Mouse (Mus musculus): ENCODE measurements around the gene Ptpn6. TPM values are rescaled to one million over a fixed set of nuclear protein-coding genes. Genes with fewer than 3 reads are reported as not detected.
A peak's percentile ranks its signal among the peaks of the same experiment; 100 is the strongest.

The Ptpn6 gene
- total RNA-seq, 2 experiments from 2014 or later: 3.8 to 5.7 TPM

- DNase-seq (ENCODE audit: low spot score in 2 of 2): peak in 1 of 2 experiments; percentile 86
Observed at GRCm38 (mm10) chr6:124756652-124757350, 18.3 kb upstream of the Ptpn6 start.

- peak in 1 of 2 experiments; percentile 57 for DNase-seq (ENCODE audit: low spot score in 2 of 2)
Observed at GRCm38 (mm10) chr6:124755831-124756595, 17.5 kb upstream of the Ptpn6 start, which contains the start of the genes Gm45234 and Atn1. Gm45234 (minus strand) TSS chr6:124756021. Atn1 (minus strand) TSS chr6:124756524.

- DNase-seq (ENCODE audit: low spot score in 2 of 2): no peak
Observed at GRCm38 (mm10) chr6:124755306-124755705, 16.8 kb upstream of the Ptpn6 start.

- DNase-seq (ENCODE audit: low spot score in 2 of 2): no peak
Observed at GRCm38 (mm10) chr6:124753861-124754260, 15.3 kb upstream of the Ptpn6 start.

- DNase-seq (ENCODE audit: low spot score in 2 of 2): no peak
Observed at GRCm38 (mm10) chr6:124750405-124750804, 11.9 kb upstream of the Ptpn6 start.

- DNase-seq (ENCODE audit: low spot score in 2 of 2): no peak
Observed at GRCm38 (mm10) chr6:124746654-124747632, 8.4 kb upstream of the Ptpn6 start.

- no peak for DNase-seq (ENCODE audit: low spot score in 2 of 2)
Observed at GRCm38 (mm10) chr6:124746296-124746605, 7.7 kb upstream of the Ptpn6 start.

- peak; percentile 94 for DNase-seq (ENCODE audit: low spot score in 2 of 2)
Observed at GRCm38 (mm10) chr6:124745490-124746295, 7.2 kb upstream of the Ptpn6 start.

GRCm38 (mm10) chr6:124744755-124745321, 6.3 kb upstream of the Ptpn6 start:
- DNase-seq (ENCODE audit: low spot score in 2 of 2): peak in 1 of 2 experiments; percentile 40

GRCm38 (mm10) chr6:124743647-124744046, 5.1 kb upstream of the Ptpn6 start:
- no peak for DNase-seq (ENCODE audit: low spot score in 2 of 2)

- no peak for DNase-seq (ENCODE audit: low spot score in 2 of 2)
Observed at GRCm38 (mm10) chr6:124742839-124743514, 4.5 kb upstream of the Ptpn6 start.

- no peak for DNase-seq (ENCODE audit: low spot score in 2 of 2)
Observed at GRCm38 (mm10) chr6:124741842-124742241, 3.3 kb upstream of the Ptpn6 start.

- peak; percentile 92 to 93 for DNase-seq (ENCODE audit: low spot score in 2 of 2)
Observed at GRCm38 (mm10) chr6:124740888-124741761, 2.6 kb upstream of the Ptpn6 start, which contains the start of gene Grcc10. Grcc10 (minus strand) TSS chr6:124741374.

- DNase-seq (ENCODE audit: low spot score in 2 of 2): peak in 1 of 2 experiments; percentile 68
Observed at GRCm38 (mm10) chr6:124740211-124740887, 1.8 kb upstream of the Ptpn6 start.

GRCm38 (mm10) chr6:124739231-124739796, 800 bp upstream of the Ptpn6 start:
- DNase-seq (ENCODE audit: low spot score in 2 of 2): no peak

- DNase-seq (ENCODE audit: low spot score in 2 of 2): no peak
Observed at GRCm38 (mm10) chr6:124737040-124737439, 1.5 kb downstream of the Ptpn6 start.

- DNase-seq (ENCODE audit: low spot score in 2 of 2): no peak
Observed at GRCm38 (mm10) chr6:124734417-124734816, 4.1 kb downstream of the Ptpn6 start.

Measured in layer of hippocampus, postnatal 14 days (tissue).